Mouse (Mus musculus): ENCODE measurements around the gene Pkdrej. TPM values are rescaled to one million over a fixed set of nuclear protein-coding genes. Genes with fewer than 3 reads are reported as not detected.
"Not testable (repeated sequence)": the region's sequence is repeated elsewhere in the genome, so short reads cannot be mapped to it uniquely, and the experiment has no call there.

Pkdrej gene
- polyA plus RNA-seq, 1 experiment from 2014 or later: not detected

GRCm38 (mm10) chr15:85786711-85787110, 34.8 kb downstream of the Pkdrej start:
- DNase-seq (ENCODE audit: low spot score) (no peak), ATAC-seq (replicated peaks; ENCODE audit: low FRiP score) (no peak)
- H3K4me1 ChIP-seq (replicated peaks; ENCODE audit: control insufficient read depth, insufficient read depth, low read length): no peaks in the 10 kb centered on the region
- no peaks in the 10 kb centered on the region for H3K27me3 ChIP-seq (ENCODE audit: control insufficient read depth, insufficient read depth, low read length)
- no peak overlapping the region for H3K27ac ChIP-seq (ENCODE audit: low read depth, low read length)
- H3K4me2 ChIP-seq (ENCODE audit: low read depth, low read length, severe bottlenecking): no peak overlapping the region
- H3K4me3 ChIP-seq (ENCODE audit: low read depth, low read length): no peak overlapping the region
- no peaks in the 10 kb centered on the region for H3K36me3 ChIP-seq (ENCODE audit: control insufficient read depth, insufficient read depth, low read length)
- WGBS: 84% methylated on average over 5 of the region's 5 CpGs
- H3K9ac ChIP-seq (ENCODE audit: low read length): no peak overlapping the region
- H3K9me3 ChIP-seq (ENCODE audit: control insufficient read depth, low read length): no peaks in the 10 kb centered on the region

DNA sequence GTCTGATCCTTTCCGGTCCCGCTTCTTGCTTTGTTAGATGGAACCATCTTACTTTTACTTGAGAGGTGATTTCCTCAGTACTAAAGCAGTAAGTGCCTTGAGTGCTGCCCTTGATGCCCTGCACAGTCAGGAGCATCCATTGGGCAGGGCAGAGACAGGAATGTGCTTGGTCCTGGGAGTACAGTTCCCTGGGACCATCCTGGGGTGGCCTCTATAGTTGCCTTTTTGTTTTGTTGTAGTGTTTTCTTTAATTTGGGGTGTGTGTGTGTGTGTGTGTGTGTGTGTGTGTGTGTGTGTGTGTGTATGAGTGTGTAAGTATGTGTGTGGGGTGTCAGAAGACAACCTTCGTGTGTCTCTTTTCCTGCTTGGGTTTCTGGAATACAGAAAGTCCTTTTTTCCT, 37.2 kb downstream of the Pkdrej start:
- no peaks in the 10 kb centered on the region for H3K4me1 ChIP-seq (replicated peaks; ENCODE audit: control insufficient read depth, insufficient read depth, low read length)
- H3K9me3 ChIP-seq (ENCODE audit: control insufficient read depth, low read length): no peaks in the 10 kb centered on the region
- no peak overlapping the region for H3K4me2 ChIP-seq (ENCODE audit: low read depth, low read length, severe bottlenecking)
- H3K27me3 ChIP-seq (ENCODE audit: control insufficient read depth, insufficient read depth, low read length): no peaks in the 10 kb centered on the region
- H3K36me3 ChIP-seq (ENCODE audit: control insufficient read depth, insufficient read depth, low read length): no peaks in the 10 kb centered on the region
- H3K4me3 ChIP-seq (ENCODE audit: low read depth, low read length): no peak overlapping the region
- H3K27ac ChIP-seq (ENCODE audit: low read depth, low read length): no peak overlapping the region
- no peak for DNase-seq (ENCODE audit: low spot score)
- 92% methylated on average over 3 of the region's 3 CpGs for WGBS
- no peak overlapping the region for H3K9ac ChIP-seq (ENCODE audit: low read length)
- no peak for ATAC-seq (replicated peaks; ENCODE audit: low FRiP score)

GRCm38 (mm10) chr15:85783146-85783545, 38.4 kb downstream of the Pkdrej start:
- DNase-seq (ENCODE audit: low spot score) (no peak), ATAC-seq (replicated peaks; ENCODE audit: low FRiP score) (no peak)
- H3K27me3 ChIP-seq (ENCODE audit: control insufficient read depth, insufficient read depth, low read length): no peaks in the 10 kb centered on the region
- H3K4me2 ChIP-seq (ENCODE audit: low read depth, low read length, severe bottlenecking): no peak overlapping the region
- H3K9me3 ChIP-seq (ENCODE audit: control insufficient read depth, low read length): no peaks in the 10 kb centered on the region
- no peaks in the 10 kb centered on the region for H3K36me3 ChIP-seq (ENCODE audit: control insufficient read depth, insufficient read depth, low read length)
- WGBS: 92% methylated on average over 4 of the region's 4 CpGs
- H3K27ac ChIP-seq (ENCODE audit: low read depth, low read length): no peak overlapping the region
- H3K4me3 ChIP-seq (ENCODE audit: low read depth, low read length): no peak overlapping the region
- no peak overlapping the region for H3K9ac ChIP-seq (ENCODE audit: low read length)
- no peaks in the 10 kb centered on the region for H3K4me1 ChIP-seq (replicated peaks; ENCODE audit: control insufficient read depth, insufficient read depth, low read length)

- H3K4me1 ChIP-seq (replicated peaks; ENCODE audit: control insufficient read depth, insufficient read depth, low read length); H3K9ac ChIP-seq (ENCODE audit: low read length); H3K9me3 ChIP-seq (ENCODE audit: control insufficient read depth, low read length); DNase-seq (ENCODE audit: low spot score); H3K27me3 ChIP-seq (ENCODE audit: control insufficient read depth, insufficient read depth, low read length); H3K4me3 ChIP-seq (ENCODE audit: low read depth, low read length); H3K27ac ChIP-seq (ENCODE audit: low read depth, low read length); ATAC-seq (replicated peaks; ENCODE audit: low FRiP score); H3K36me3 ChIP-seq (ENCODE audit: control insufficient read depth, insufficient read depth, low read length); H3K4me2 ChIP-seq (ENCODE audit: low read depth, low read length, severe bottlenecking): not testable (repeated sequence)
- WGBS: 90% methylated on average over 6 of the region's 6 CpGs
These were observed 42.6 kb downstream of the Pkdrej start for GRCm38 (mm10) chr15:85778891-85779290.

GRCm38 (mm10) chr15:85776771-85777170, 44.8 kb downstream of the Pkdrej start:
- no peak overlapping the region for H3K4me2 ChIP-seq (ENCODE audit: low read depth, low read length, severe bottlenecking)
- WGBS: 82% methylated on average over 5 of the region's 5 CpGs
- H3K4me3 ChIP-seq (ENCODE audit: low read depth, low read length): no peak overlapping the region
- no peaks in the 10 kb centered on the region for H3K27me3 ChIP-seq (ENCODE audit: control insufficient read depth, insufficient read depth, low read length)
- no peaks in the 10 kb centered on the region for H3K9me3 ChIP-seq (ENCODE audit: control insufficient read depth, low read length)
- no peak for DNase-seq (ENCODE audit: low spot score)
- H3K36me3 ChIP-seq (ENCODE audit: control insufficient read depth, insufficient read depth, low read length): no peaks in the 10 kb centered on the region
- ATAC-seq (replicated peaks; ENCODE audit: low FRiP score): no peak
- no peaks in the 10 kb centered on the region for H3K4me1 ChIP-seq (replicated peaks; ENCODE audit: control insufficient read depth, insufficient read depth, low read length)
- no peak overlapping the region for H3K9ac ChIP-seq (ENCODE audit: low read length)
- no peak overlapping the region for H3K27ac ChIP-seq (ENCODE audit: low read depth, low read length)

- Histone ChIP-seq H3K9me3 (ENCODE audit: control insufficient read depth, low read length) (no peaks in the 10 kb centered on the region), H3K27me3 (ENCODE audit: control insufficient read depth, insufficient read depth, low read length) (no peaks in the 10 kb centered on the region), H3K27ac (ENCODE audit: low read depth, low read length) (no peak overlapping the region), H3K36me3 (ENCODE audit: control insufficient read depth, insufficient read depth, low read length) (no peaks in the 10 kb centered on the region), H3K9ac (ENCODE audit: low read length) (no peak overlapping the region), H3K4me1 (replicated peaks; ENCODE audit: control insufficient read depth, insufficient read depth, low read length) (no peaks in the 10 kb centered on the region), H3K4me2 (ENCODE audit: low read depth, low read length, severe bottlenecking) (no peak overlapping the region), H3K4me3 (ENCODE audit: low read depth, low read length) (no peak overlapping the region)
- no peak for ATAC-seq (replicated peaks; ENCODE audit: low FRiP score)
- 72% methylated on average over 2 of the region's 2 CpGs for WGBS
- DNase-seq (ENCODE audit: low spot score): no peak
These were observed 45.3 kb downstream of the Pkdrej start for GRCm38 (mm10) chr15:85776241-85776640.

- no peaks in the 10 kb centered on the region for H3K36me3 ChIP-seq (ENCODE audit: control insufficient read depth, insufficient read depth, low read length)
- H3K27me3 ChIP-seq (ENCODE audit: control insufficient read depth, insufficient read depth, low read length): no peaks in the 10 kb centered on the region
- 87% methylated on average over 7 of the region's 7 CpGs for WGBS
- no peak overlapping the region for H3K9ac ChIP-seq (ENCODE audit: low read length)
- no peak overlapping the region for H3K4me2 ChIP-seq (ENCODE audit: low read depth, low read length, severe bottlenecking)
- H3K27ac ChIP-seq (ENCODE audit: low read depth, low read length): no peak overlapping the region
- H3K4me3 ChIP-seq (ENCODE audit: low read depth, low read length): no peak overlapping the region
- H3K9me3 ChIP-seq (ENCODE audit: control insufficient read depth, low read length): no peaks in the 10 kb centered on the region
- no peaks in the 10 kb centered on the region for H3K4me1 ChIP-seq (replicated peaks; ENCODE audit: control insufficient read depth, insufficient read depth, low read length)
- ATAC-seq (replicated peaks; ENCODE audit: low FRiP score) (no peak), DNase-seq (ENCODE audit: low spot score) (no peak)
These were observed 46.5 kb downstream of the Pkdrej start for GRCm38 (mm10) chr15:85775001-85775400.

DNA sequence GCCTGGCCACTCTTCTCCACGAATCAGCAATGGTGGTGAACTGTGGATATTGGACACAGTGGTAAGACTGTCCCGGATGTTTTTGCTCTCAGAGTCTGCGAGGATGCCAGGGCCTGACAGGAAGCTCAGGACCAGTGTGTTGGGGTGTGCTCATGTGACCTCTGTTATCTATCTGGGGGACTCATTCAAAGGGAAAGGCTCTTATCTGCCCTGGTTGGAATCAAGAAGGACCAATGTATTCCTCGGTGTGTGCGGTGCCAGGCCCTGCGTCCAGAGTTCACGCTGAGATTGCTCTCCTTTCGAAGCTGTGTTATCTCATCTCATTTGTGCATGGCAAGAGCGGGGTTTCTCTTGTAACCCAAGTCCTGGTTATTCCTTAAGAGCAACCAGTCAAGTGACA, 47.1 kb downstream of the Pkdrej start:
- H3K9me3 ChIP-seq (ENCODE audit: control insufficient read depth, low read length): no peaks in the 10 kb centered on the region
- H3K36me3 ChIP-seq (ENCODE audit: control insufficient read depth, insufficient read depth, low read length): no peaks in the 10 kb centered on the region
- H3K27ac ChIP-seq (ENCODE audit: low read depth, low read length): no peak overlapping the region
- no peaks in the 10 kb centered on the region for H3K27me3 ChIP-seq (ENCODE audit: control insufficient read depth, insufficient read depth, low read length)
- DNase-seq (ENCODE audit: low spot score): no peak
- no peaks in the 10 kb centered on the region for H3K4me1 ChIP-seq (replicated peaks; ENCODE audit: control insufficient read depth, insufficient read depth, low read length)
- no peak overlapping the region for H3K9ac ChIP-seq (ENCODE audit: low read length)
- WGBS: 91% methylated on average over 9 of the region's 9 CpGs
- ATAC-seq (replicated peaks; ENCODE audit: low FRiP score): no peak
- no peak overlapping the region for H3K4me2 ChIP-seq (ENCODE audit: low read depth, low read length, severe bottlenecking)
- H3K4me3 ChIP-seq (ENCODE audit: low read depth, low read length): no peak overlapping the region

DNA sequence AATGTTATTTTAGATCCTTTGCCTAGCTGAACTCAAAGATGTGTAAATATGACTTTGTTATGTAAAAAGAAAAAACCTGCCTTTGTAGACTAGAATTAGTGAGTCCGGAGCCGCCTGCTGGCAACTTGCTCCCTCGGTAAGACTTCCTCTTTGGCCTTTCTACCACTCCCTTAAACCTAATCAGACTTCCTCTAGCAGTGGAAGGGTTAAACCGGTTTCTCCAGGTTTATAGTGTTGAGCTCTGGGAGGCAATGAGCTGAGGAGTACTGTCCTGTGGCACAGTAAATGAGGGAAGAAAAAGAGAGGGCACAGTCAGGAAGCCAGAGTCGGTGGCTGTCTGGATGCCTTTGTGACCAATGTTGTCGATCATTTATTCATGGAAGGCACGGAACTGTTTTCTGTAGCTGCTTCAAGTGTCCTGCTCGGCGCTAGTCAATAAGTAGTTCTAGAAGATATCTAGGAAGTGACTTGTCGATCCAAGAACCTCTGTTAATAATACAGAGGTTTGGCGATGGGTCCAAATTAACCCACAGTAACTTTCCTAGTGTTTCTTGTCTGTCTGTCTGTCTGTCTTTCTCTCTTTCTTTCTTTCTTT, 49.3 kb downstream of the Pkdrej start:
- 81% methylated on average over 11 of the region's 11 CpGs for WGBS
- no peak for ATAC-seq (replicated peaks; ENCODE audit: low FRiP score)
- Histone ChIP-seq H3K4me1 (replicated peaks; ENCODE audit: control insufficient read depth, insufficient read depth, low read length) (no peaks in the 10 kb centered on the region), H3K27ac (ENCODE audit: low read depth, low read length) (no peak overlapping the region), H3K27me3 (ENCODE audit: control insufficient read depth, insufficient read depth, low read length) (no peaks in the 10 kb centered on the region), H3K36me3 (ENCODE audit: control insufficient read depth, insufficient read depth, low read length) (no peaks in the 10 kb centered on the region), H3K9ac (ENCODE audit: low read length) (no peak overlapping the region), H3K9me3 (ENCODE audit: control insufficient read depth, low read length) (no peaks in the 10 kb centered on the region), H3K4me3 (ENCODE audit: low read depth, low read length) (no peak overlapping the region), H3K4me2 (ENCODE audit: low read depth, low read length, severe bottlenecking) (no peak overlapping the region)
- DNase-seq (ENCODE audit: low spot score): no peak
